Mouse (Mus musculus) small intestine, adult 2 months (tissue): ENCODE measurements around the gene Ciao2b. TPM values are rescaled to one million over a fixed set of nuclear protein-coding genes. Genes with fewer than 3 reads are reported as not detected.

ENCODE experiments used
- H3K27ac ChIP-seq: fragments of 200-500 bp; 2 replicates; pipeline ENCODE4 v1.5.1; 2012; ENCODE audit warnings: low read depth, low read length, control low read depth, inconsistent platforms; ENCODE audit not compliant: insufficient read depth
- H3K27me3 ChIP-seq: fragments of 200-500 bp; 2 replicates; pipeline ENCODE4 v1.6.1; 2012; ENCODE audit warnings: mild to moderate bottlenecking, moderate library complexity, low read length, inconsistent platforms; ENCODE audit not compliant: control insufficient read depth, insufficient read depth
- H3K36me3 ChIP-seq: fragments of 200-500 bp; 2 replicates; pipeline ENCODE4 v1.6.1; 2012; ENCODE audit warnings: mild to moderate bottlenecking, low read length, control low read depth, inconsistent platforms; ENCODE audit not compliant: control insufficient read depth, insufficient read depth
- H3K4me1 ChIP-seq: fragments of 200-500 bp; 2 replicates; pipeline ENCODE4 v1.6.1; 2012; ENCODE audit warnings: low read length, inconsistent platforms, mixed read lengths; ENCODE audit not compliant: control insufficient read depth, insufficient read depth, insufficient read length
- H3K4me3 ChIP-seq: fragments of 200-500 bp; 2 replicates; pipeline ENCODE4 v1.5.1; 2012; ENCODE audit warnings: low read depth, mild to moderate bottlenecking, control low read depth, inconsistent platforms, low read length, moderate library complexity
- CTCF ChIP-seq: fragments of 200-500 bp; IDR thresholded peaks from 2 replicates; pipeline ENCODE4 v1.5.1; 2012; ENCODE audit warnings: low read depth, mild to moderate bottlenecking, control low read depth, inconsistent platforms, low read length, moderate library complexity, mixed read lengths; ENCODE audit not compliant: insufficient replicate concordance, insufficient read length; ENCODE audit errors: extremely low read depth
- POLR2A ChIP-seq: fragments of 200-500 bp; IDR thresholded peaks from 2 replicates; pipeline ENCODE4 v1.6.1; 2012; ENCODE audit warnings: low read depth, mild to moderate bottlenecking, control low read depth, inconsistent platforms, low read length, moderate library complexity
- WGBS: fragments of 180-500 bp; shearing (Covaris S2); methylation state at CpG from one replicate; pipeline ENCODE4 v1.1.7; 2018; 5-methylcytosine and 5-hydroxymethylcytosine counted together
- polyA plus RNA-seq: library from polyadenylated mRNA; depleted of rRNA; stranded (reverse); fragments of >200 nt; gene quantifications from 2 replicates; pipeline ENCODE4 v1.2.3, GENCODE M21; 2012

Ciao2b gene
- polyA plus RNA-seq, 1 experiment = 56.7 TPM

DNA sequence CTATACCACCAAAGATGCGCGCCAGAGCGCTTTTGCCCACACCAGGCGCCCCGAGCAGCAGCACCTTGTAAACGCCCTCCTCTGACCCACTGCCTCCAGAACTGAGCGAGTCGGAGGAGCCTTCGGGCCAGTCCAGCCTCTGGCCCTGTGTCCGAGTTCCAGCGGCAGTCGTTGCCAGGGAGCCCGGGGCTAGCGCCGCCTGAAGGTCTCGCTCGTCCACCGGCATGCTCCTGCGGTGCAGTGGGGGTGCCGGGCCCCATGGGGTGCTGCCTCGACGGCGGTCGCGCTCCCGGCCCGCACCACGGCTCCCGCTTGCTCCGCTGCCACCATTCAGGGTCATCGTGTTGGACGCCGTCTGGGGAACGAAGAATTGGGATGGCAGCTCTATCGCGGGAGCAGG is 11.2 kb downstream of the Ciao2b start:
- 4% methylated on average over 36 of the region's 36 CpGs for WGBS
- no peaks in the 10 kb centered on the region; the same call in 1 of the 2 replicates for H3K4me1 ChIP-seq
- no peak overlapping the region for H3K27ac ChIP-seq
- no peak for TF ChIP-seq CTCF
- no peak for TF ChIP-seq POLR2A
- peaks cover 14% of the 10 kb centered on the region for H3K27me3 ChIP-seq
- no peaks in the 10 kb centered on the region for H3K36me3 ChIP-seq
- H3K4me3 ChIP-seq = peak overlapping the region; percentile 70

DNA sequence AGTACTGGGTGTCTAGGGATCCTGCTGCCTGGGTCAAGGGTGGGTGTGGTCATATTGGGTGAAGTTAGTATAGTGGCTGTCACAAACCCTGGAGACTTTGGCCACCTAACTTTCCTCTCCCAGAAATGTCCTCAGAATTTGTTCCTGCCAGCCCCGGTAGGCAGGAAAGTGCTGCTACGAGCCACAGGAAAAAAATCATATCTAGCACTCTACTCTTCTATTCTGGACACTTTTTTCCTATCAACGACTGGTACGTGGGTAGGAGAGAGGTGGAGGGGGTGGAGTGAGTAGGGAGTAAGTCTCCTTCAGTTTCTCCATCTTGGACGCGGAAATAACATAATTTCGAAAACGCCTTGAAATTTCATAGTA is 11.7 kb downstream of the Ciao2b start:
- TF ChIP-seq CTCF = no peak
- Histone ChIP-seq H3K27me3 (peaks cover 14% of the 10 kb centered on the region), H3K4me3 (peak overlapping the region; percentile 70; the same call in 1 of the 2 replicates), H3K27ac (no peak overlapping the region), H3K4me1 (no peaks in the 10 kb centered on the region; the same call in 1 of the 2 replicates), H3K36me3 (no peaks in the 10 kb centered on the region)
- WGBS = 29% methylated on average over 8 of the region's 8 CpGs

DNA sequence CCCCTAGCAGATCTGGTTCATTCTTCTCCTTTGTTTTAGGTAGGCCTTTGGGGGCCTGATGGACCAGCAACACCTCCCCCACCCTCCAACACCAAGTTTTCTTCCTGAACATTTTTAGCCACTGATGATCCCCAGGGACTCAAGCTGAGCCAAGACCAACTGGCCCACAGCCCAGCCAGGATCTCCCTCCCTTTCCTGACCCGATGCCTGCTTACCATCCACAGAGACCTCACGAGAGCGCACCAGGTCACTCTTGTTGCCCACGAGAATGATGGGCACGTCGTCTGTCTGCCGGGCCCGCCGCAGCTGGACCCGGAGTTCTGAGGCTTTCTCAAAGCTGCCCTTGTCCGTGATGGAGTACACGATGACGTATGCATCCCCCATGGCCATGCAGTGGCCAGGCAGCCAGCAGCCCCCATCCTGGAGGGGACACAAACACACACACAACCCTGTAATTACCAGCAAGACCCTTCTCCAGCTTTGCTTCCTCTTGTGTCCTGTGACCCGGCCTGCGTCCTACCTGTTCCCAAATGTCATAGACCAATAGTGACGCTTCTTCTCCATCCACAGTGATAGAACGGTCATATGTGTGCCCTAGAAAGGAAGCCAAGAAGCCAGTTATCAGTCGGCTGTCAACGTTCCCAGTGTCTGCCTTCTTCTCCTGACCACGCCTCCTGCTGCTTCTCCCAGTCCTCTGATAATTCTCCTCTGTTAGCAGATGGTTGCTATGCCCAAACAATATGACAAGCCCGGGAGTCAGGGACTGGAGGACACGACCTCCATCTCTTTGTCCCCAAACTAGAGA is 12.3 kb downstream of the Ciao2b start:
- 67% methylated on average over 22 of the region's 22 CpGs for WGBS
- TF ChIP-seq POLR2A = no peak
- TF ChIP-seq CTCF = no peak
- Histone ChIP-seq H3K36me3 (no peaks in the 10 kb centered on the region), H3K27me3 (peaks cover 14% of the 10 kb centered on the region), H3K4me1 (no peaks in the 10 kb centered on the region; the same call in 1 of the 2 replicates), H3K27ac (0 out of 2 replicates have a peak overlapping the region, but pooled peaks have one; percentile 3), H3K4me3 (no peak overlapping the region)

DNA sequence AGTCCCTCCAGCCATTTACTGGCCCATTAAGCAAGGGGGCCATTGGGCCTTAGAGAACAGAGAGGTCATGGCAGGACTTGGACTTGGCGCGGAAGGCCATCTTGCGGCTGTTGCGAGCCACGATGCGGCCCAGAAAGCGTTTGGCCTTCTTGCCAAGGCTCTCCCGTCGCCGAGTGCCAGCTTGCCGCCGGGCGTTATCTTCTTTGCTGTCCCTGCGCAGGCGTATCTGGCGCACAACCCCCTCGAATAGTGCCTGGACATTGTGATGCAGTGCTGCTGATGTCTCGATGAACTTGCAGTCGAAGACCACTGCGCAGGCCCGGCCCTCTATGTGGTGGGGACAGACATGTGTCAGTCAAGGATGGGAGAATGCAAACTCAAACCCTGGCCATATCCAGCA is 13.4 kb downstream of the Ciao2b start:
- WGBS = 94% methylated on average over 21 of the region's 21 CpGs
- Histone ChIP-seq H3K27ac (no peak overlapping the region), H3K27me3 (peaks cover 14% of the 10 kb centered on the region), H3K4me3 (no peak overlapping the region), H3K4me1 (no peaks in the 10 kb centered on the region; the same call in 1 of the 2 replicates), H3K36me3 (no peaks in the 10 kb centered on the region)
- TF ChIP-seq POLR2A = no peak
- no peak for TF ChIP-seq CTCF

DNA sequence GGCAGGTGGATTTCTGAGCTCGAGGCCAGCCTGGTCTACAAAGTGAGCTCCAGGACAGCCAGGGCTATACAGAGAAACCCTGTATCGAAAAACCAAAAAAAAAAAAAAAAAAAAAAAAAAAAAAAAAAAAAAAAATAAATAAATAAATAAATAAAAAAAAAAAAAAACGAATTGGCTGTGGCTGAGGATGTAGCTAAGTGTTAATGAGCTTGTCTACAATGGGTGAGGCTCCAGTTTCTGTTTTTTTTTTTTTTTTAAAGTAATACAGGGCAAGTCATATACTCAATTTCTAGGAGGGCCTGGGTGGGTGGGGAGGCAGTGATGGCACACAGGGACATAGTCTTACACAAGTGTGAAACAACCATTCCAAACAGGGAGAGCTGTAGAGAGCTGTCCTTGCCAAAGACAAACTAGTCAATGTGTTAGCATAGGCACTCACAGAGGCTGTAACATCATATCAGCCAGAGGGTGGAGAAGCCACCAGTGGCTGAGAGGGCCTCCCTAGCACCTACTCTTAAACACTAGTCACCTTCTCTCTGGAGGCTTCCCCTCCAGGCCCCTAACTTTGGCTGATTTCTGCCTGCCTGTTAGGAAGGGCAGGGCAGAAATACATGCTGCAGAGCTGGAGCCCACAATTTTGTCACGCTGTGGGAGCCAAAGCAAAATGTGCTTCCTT is 14.6 kb downstream of the Ciao2b start:
- peaks cover 14% of the 10 kb centered on the region for H3K27me3 ChIP-seq
- H3K4me3 ChIP-seq = no peak overlapping the region
- H3K4me1 ChIP-seq = no peaks in the 10 kb centered on the region; the same call in 1 of the 2 replicates
- 63% methylated on average over 3 of the region's 4 CpGs for WGBS
- no peaks in the 10 kb centered on the region for H3K36me3 ChIP-seq
- no peak overlapping the region for H3K27ac ChIP-seq
- TF ChIP-seq CTCF (no peak), POLR2A (no peak)

DNA sequence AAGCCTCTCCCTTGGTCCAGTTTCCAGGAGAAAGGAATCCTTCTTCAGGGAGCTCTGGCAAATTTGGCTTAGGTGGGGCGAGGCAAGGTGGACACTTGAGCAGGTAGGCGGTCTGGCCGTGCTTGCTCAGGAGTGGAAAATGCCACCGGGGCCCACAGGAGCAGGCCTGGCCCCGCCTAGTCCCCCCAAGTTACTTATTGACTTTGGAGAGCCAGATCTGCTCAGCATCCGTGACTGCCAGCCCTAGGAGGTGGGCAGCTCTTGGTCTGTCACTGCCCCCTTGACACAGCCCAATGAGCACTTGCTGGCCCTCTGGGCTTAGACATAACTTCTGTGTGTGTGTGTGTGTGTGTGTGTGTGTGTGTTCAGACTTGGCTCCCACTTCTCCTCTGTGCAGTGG is 17.6 kb downstream of the Ciao2b start, which contains the start of gene Cdh16:
Gene Cdh16 (minus strand): TSS at position 236 of the 400 bp plus-strand sequence.
- H3K4me3 ChIP-seq = no peak within 1 kb of the TSS
- H3K36me3 ChIP-seq = no peaks in the 10 kb centered on the region
- WGBS = 57% methylated on average over 6 of the region's 6 CpGs
- TF ChIP-seq CTCF = no peak
- no peak for TF ChIP-seq POLR2A
- H3K4me1 ChIP-seq = no peaks in the 10 kb centered on the region
- H3K27ac ChIP-seq = no peak within 1 kb of the TSS
- no peaks in the 10 kb centered on the region for H3K27me3 ChIP-seq

DNA sequence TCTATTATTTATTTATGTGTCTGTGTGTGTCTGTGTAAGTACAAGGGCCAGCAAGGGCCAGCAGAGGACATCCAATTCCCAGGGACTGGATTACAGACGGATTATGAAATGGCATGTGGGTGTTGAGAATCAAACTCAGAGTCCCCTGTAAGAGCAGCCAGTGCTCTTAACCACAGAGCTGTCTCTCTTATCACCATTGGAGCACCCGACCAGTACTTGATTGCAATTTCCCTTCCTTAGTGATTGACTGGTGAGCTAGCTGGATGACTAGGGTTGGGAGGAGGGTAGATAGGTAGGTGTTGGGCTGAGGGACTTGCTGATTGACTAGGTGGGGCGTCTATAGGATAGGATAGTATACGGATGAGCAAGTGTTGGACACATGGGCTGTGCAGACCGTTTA is 21.0 kb downstream of the Ciao2b start:
- no peak overlapping the region for H3K4me3 ChIP-seq
- H3K27me3 ChIP-seq = no peaks in the 10 kb centered on the region
- H3K27ac ChIP-seq = no peak overlapping the region
- TF ChIP-seq CTCF (no peak), POLR2A (no peak)
- 68% methylated on average over 5 of the region's 5 CpGs for WGBS
- H3K4me1 ChIP-seq = no peaks in the 10 kb centered on the region
- H3K36me3 ChIP-seq = no peaks in the 10 kb centered on the region
